17 mouse cellular contexts compared by ENCODE assay signal in genomic region chr13:89395851-89396250, GRCm38 (mm10).
DNase-seq lines count a peak whose midpoint lies in the region; ATAC-seq lines count a peak whose summit lies in the region.
"Had no signal": no experiment of that assay in that cellular context is flagged by ENCODE, and none has a peak within 500 bp of the region (broad histone marks: within the 10 kb centered on the region; RNA-seq: fewer than 3 reads in every experiment).

No protein-coding gene starts in this region.

- peak; percentile 70 for ATAC-seq in activated CD4-positive, CD25-positive, alpha-beta regulatory T cell, adult 4 months
- ATAC-seq: forebrain, embryonic 15.5 days; hindbrain, embryonic 16.5 days had no signal

- DNase-seq in CD4-positive helper T cell, adult 2 months (ENCODE audit: low read depth, low spot score) = peak; percentile 16
- peak; percentile 34 for DNase-seq in CD4-positive, CD25-positive, alpha-beta regulatory T cell, adult 2 months (ENCODE audit: low read depth, low spot score)
- DNase-seq in naive thymus-derived CD4-positive, alpha-beta T cell, adult 2 months (ENCODE audit: low read depth) = peak; percentile 22
- no peak for DNase-seq in lung, postnatal 25 days (ENCODE audit: low spot score)
- DNase-seq in testis, postnatal 10 days (ENCODE audit: low spot score) = no peak
- DNase-seq: adrenal gland, postnatal 10 days; adrenal gland, postnatal 36 days; cerebellum, adult 18-20 months; cerebellum, adult 9-10 months; cerebellum, postnatal 14 days; gastrocnemius, postnatal 25 days; heart, adult 18-20 months; heart, postnatal 10 days; heart, postnatal 36 days had no signal

Comparison
In these comparisons a context has a peak if more than half of its experiments do, and no peak if none do; other contexts are left out.
1. DNase-seq: peak in CD4-positive helper T cell, adult 2 months (single experiment), CD4-positive, CD25-positive, alpha-beta regulatory T cell, adult 2 months (single experiment) and naive thymus-derived CD4-positive, alpha-beta T cell, adult 2 months (single experiment); none in lung, postnatal 25 days (single experiment) and testis, postnatal 10 days (single experiment).